Mouse (Mus musculus): ENCODE data around the gene Pkd1. TPM values are rescaled to one million over a fixed set of nuclear protein-coding genes. Genes with fewer than 3 reads are reported as not detected.

Gene Pkd1
- polyA plus RNA-seq, 1 experiment: 82.0 TPM

DNA sequence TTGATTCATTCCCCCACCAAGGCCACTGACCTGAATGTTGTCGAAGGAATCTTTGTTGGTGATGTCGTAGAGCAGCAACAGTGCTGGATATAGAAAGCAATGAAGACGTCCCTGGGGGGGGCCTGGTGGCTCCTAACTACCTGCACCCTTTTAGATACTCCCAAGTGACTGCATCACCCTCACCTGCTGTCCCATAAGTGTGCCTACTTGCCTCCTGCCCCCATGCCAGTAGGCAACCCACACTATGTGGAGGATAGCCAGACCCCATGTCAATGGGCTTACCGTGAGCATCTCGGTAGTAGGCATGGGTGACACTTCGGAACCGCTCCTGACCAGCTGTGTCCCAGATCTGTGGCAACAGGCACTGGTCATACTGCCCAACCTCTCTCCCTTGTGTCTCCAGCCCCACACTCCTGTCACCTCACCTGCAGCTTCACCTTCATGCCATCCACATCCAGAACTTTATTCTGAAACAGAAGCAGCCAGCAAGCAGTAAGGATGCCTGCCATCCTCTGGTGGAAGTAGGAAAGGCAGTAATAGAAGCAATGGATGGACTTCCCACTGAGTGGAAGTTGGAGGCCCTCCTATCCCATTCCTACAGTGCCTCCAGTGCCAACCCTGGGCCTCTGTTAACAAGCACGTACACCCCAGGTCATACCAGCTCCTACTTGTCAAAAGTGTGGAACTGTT lies 19.1 kb upstream of the Pkd1 start:
- H3K4me3 ChIP-seq (ENCODE audit: insufficient read depth, low read length): no peak overlapping the region; the same call in 1 of the 2 replicates
- no peak overlapping the region for H3K27ac ChIP-seq (ENCODE audit: insufficient read depth, low read length)
- peaks cover 14% of the 10 kb centered on the region for H3K4me1 ChIP-seq (ENCODE audit: control insufficient read depth, insufficient read depth, low read length)
- TF ChIP-seq CTCF (IDR thresholded peaks at IDR 0.05; ENCODE audit: extremely low read depth, insufficient read depth, low read length) (peak; percentile 36; the same call in 1 of the 2 replicates), POLR2A (IDR thresholded peaks at IDR 0.05; ENCODE audit: extremely low read depth, insufficient read depth, low read length) (0 out of 2 replicates have a peak, but pooled peaks have one; percentile 3)

DNA sequence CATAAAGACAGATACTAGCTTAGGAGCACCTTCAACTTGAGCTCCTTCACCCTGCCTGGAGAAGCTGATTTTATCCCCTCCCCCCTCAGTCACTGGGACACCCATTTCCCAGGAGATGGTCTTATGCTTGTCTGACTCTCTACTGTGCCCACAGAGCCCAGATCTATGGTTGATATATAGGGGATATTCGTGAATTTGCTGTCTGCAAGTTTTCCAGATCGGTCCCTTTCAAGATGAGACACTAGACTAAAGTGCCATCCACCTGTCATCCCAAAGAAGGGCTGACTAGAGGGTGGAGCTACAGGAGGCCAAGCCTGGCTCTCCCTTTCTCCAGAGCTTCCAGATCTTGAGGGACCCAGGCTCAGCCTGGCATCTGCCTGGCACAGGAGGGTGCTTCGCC lies 18.6 kb upstream of the Pkd1 start:
- TF ChIP-seq POLR2A (IDR thresholded peaks at IDR 0.05; ENCODE audit: extremely low read depth, insufficient read depth, low read length) (no peak), CTCF (IDR thresholded peaks at IDR 0.05; ENCODE audit: extremely low read depth, insufficient read depth, low read length) (no peak)
- Histone ChIP-seq H3K4me1 (ENCODE audit: control insufficient read depth, insufficient read depth, low read length) (peaks cover 16% of the 10 kb centered on the region), H3K4me3 (ENCODE audit: insufficient read depth, low read length) (no peak overlapping the region), H3K27ac (ENCODE audit: insufficient read depth, low read length) (no peak overlapping the region)

DNA sequence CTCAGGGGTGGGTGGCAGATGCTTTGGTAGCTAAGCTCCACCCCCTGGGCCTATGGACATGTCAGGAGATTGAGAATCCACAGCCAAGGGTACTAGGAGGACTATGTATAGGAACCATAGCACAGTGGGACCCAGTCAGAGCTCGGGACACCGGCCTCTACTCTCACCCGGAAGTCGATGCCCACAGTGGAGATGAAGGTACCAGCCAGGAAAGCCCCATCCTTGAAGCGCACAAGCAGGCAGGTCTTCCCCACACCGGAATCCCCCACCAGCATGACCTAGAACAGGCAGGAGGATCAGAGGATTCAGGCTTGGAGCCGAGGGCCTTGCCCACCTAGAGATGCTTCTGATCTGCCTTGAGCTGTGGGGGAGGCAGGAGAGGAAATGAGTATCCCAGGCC lies 17.6 kb upstream of the Pkd1 start:
- peak overlapping the region; percentile 56 for H3K4me3 ChIP-seq (ENCODE audit: insufficient read depth, low read length)
- TF ChIP-seq CTCF (IDR thresholded peaks at IDR 0.05; ENCODE audit: extremely low read depth, insufficient read depth, low read length) (no peak), POLR2A (IDR thresholded peaks at IDR 0.05; ENCODE audit: extremely low read depth, insufficient read depth, low read length) (no peak)
- peaks cover 19% of the 10 kb centered on the region for H3K4me1 ChIP-seq (ENCODE audit: control insufficient read depth, insufficient read depth, low read length)
- H3K27ac ChIP-seq (ENCODE audit: insufficient read depth, low read length): peak overlapping the region; percentile 32; the same call in 1 of the 2 replicates

DNA sequence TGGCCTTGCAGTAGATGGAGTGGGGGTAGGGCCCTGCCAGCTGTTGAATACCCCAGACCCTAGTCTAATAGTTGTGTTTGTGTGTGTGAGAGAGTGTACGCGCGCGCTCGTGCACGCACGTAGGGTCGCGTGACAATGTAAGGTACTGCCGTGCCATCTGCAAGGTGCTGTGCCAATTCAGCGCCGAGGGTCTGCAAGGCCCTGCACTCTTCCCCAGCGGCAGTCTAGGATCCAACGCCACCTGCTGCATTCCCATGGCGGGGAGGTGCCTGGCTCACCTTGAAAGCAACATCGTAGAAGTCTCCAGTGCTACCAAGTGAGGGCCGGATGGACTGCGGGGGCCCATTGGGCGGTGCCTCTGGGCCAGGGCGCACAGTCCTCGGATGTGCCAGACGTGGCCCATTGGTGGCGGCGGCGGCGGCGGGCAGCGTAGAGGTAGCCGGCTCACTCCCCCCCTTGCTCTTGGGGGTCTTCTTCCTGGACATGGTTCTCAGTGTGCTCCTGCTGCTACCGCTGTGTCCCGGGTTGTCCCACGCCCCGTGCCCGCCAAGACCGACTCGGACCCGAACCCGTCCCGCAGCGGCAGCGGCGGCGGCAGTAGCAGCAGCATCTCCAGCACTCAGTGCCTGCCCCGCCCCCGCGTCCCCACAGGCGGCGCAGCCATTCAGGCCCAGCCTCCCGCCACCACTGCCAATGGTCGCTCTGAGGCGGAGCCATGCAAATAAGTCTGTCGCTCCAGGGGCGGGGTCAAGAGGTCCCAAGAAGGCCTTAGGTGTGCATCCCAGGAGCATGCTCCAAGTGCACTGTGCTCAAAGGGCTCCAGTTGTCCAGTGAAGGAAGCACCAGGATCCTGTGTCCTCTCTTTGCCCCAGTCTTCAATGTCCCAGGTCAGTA lies 16.3 kb upstream of the Pkd1 start:
- H3K27ac ChIP-seq (ENCODE audit: insufficient read depth, low read length): peak overlapping the region; percentile 40; the same call in 1 of the 2 replicates
- H3K4me1 ChIP-seq (ENCODE audit: control insufficient read depth, insufficient read depth, low read length): peaks cover 26% of the 10 kb centered on the region
- TF ChIP-seq POLR2A (IDR thresholded peaks at IDR 0.05; ENCODE audit: extremely low read depth, insufficient read depth, low read length): peak; percentile 44; the same call in 1 of the 2 replicates
- no peak for TF ChIP-seq CTCF (IDR thresholded peaks at IDR 0.05; ENCODE audit: extremely low read depth, insufficient read depth, low read length)

DNA sequence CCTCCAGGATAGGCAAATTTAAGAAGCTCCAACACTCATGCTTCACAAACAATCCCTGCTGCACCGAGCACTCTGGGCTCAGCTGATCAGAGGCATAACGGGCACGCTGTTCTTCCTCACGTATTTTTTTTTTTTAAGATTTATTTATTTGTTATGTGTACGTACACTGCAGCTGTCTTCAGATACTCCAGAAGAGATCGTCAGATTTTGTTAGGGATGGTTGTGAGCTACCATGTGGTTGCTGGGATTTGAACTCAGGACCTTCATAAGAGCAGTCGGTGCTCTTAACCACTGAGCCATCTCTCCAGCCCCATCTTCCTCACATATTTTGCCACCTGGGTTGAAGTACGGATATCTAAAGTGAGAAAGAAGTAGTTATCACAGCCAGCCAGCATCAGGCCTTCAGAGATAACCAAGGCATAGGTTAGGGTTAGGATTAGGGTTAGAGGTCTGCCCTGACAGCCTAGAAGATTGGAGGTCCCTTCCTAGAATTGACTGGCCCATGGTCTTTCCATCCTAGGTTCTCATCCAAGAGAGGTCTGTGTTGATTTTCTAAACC lies 15.4 kb upstream of the Pkd1 start, which contains the start of gene Rab26:
Gene Rab26, minus strand, starts transcription at position 51 of the 559 bp plus-strand sequence.
- Histone ChIP-seq H3K4me1 (ENCODE audit: control insufficient read depth, insufficient read depth, low read length) (peaks cover 24% of the 10 kb centered on the region), H3K4me3 (ENCODE audit: insufficient read depth, low read length) (peak within 1 kb of the TSS; percentile 56), H3K27ac (ENCODE audit: insufficient read depth, low read length) (peak within 1 kb of the TSS; percentile 40)
- TF ChIP-seq POLR2A (IDR thresholded peaks at IDR 0.05; ENCODE audit: extremely low read depth, insufficient read depth, low read length) (no peak), CTCF (IDR thresholded peaks at IDR 0.05; ENCODE audit: extremely low read depth, insufficient read depth, low read length) (no peak)

More for the DNA sequence above, 16.3 kb upstream of the Pkd1 start:
- H3K4me3 ChIP-seq (ENCODE audit: insufficient read depth, low read length): peak overlapping the region; percentile 56

DNA sequence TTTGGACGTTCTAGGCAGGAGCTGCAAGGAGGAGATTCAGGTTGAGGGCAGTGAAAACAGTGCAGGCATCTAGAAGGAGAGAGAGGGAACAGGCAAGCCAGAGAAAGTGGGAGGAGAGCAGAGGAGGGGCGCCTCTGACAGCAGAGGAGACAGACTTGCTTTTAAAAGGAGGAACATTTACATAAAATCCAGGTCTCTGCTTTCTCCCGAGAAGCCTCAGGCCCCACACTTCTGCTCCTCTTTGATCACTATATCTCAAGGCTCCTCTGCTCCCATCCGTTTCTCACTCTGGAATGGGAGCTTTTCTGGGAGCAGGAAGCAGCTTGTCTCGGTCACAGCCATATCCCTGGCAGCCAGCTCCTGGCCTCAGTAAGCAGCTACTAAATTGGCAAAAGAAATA lies 14.3 kb upstream of the Pkd1 start:
- Histone ChIP-seq H3K4me3 (ENCODE audit: insufficient read depth, low read length) (no peak overlapping the region), H3K4me1 (ENCODE audit: control insufficient read depth, insufficient read depth, low read length) (peaks cover 19% of the 10 kb centered on the region), H3K27ac (ENCODE audit: insufficient read depth, low read length) (peak overlapping the region; percentile 45)
- TF ChIP-seq POLR2A (IDR thresholded peaks at IDR 0.05; ENCODE audit: extremely low read depth, insufficient read depth, low read length) (peak; percentile 40; the same call in 1 of the 2 replicates), CTCF (IDR thresholded peaks at IDR 0.05; ENCODE audit: extremely low read depth, insufficient read depth, low read length) (no peak)

DNA sequence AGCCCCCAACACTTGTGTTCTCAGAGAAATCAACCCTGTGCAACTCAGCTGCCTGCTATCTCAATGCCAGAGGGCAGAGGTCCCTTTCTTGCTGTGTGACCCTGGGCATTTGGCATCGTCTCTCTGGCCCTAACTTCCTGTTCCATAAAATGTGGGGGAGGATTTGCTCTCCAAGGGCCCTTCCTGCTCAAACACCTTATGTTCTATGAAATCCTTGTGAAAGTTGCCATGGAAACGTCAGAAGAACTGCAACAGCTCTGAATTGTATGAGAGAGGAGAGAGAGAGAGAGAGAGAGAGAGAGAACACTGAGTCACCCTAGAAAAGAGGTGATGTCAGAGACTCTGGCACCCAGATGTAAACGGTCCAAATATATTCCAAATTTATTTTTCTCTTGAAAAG lies 12.1 kb upstream of the Pkd1 start:
- TF ChIP-seq CTCF (IDR thresholded peaks at IDR 0.05; ENCODE audit: extremely low read depth, insufficient read depth, low read length): no peak
- TF ChIP-seq POLR2A (IDR thresholded peaks at IDR 0.05; ENCODE audit: extremely low read depth, insufficient read depth, low read length): no peak
- no peak overlapping the region for H3K4me3 ChIP-seq (ENCODE audit: insufficient read depth, low read length)
- H3K4me1 ChIP-seq (ENCODE audit: control insufficient read depth, insufficient read depth, low read length): peaks cover 16% of the 10 kb centered on the region
- peak overlapping the region; percentile 73 for H3K27ac ChIP-seq (ENCODE audit: insufficient read depth, low read length)

DNA sequence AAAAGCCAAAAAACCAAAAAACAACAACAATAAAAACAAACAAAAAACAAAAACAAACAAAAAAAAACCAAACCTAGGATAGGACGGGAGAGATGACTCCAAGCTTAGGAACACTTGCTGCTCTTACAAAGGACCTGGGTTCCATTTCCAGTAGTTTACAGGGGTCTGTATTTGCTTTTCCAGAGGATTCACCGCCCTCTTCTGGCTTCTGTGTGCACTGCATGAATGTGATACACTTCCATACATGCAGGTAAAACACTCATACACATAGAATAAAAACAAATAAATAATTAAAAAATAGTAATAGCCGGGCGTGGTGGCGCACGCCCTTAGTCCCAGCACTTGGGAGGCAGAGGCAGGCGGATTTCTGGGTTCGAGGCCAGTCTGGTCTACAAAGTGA lies 10.7 kb upstream of the Pkd1 start:
- Histone ChIP-seq H3K27ac (ENCODE audit: insufficient read depth, low read length) (no peak overlapping the region), H3K4me3 (ENCODE audit: insufficient read depth, low read length) (no peak overlapping the region), H3K4me1 (ENCODE audit: control insufficient read depth, insufficient read depth, low read length) (peaks cover 14% of the 10 kb centered on the region)
- TF ChIP-seq POLR2A (IDR thresholded peaks at IDR 0.05; ENCODE audit: extremely low read depth, insufficient read depth, low read length): no peak
- TF ChIP-seq CTCF (IDR thresholded peaks at IDR 0.05; ENCODE audit: extremely low read depth, insufficient read depth, low read length): peak; percentile 32; the same call in 1 of the 2 replicates

DNA sequence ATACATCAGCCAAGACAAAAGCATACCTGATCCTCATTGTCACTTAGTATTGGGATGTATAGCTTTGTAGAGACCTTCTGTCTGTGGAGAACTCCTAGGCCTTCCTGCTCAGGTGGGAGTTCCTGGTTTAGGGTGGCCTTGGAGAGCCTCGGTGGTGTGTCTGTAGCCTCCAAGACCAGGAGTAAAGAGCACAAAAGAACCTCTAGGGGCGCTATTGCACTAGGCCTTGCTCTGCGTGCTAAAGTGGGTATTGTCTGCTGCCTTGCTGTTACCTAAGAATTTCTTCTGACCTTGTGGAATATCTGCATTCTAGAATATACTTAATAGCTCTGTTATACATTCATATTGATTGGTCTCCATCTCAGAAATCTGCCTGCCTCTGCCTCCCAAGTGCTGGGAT lies 9.3 kb upstream of the Pkd1 start:
- peaks cover 12% of the 10 kb centered on the region for H3K4me1 ChIP-seq (ENCODE audit: control insufficient read depth, insufficient read depth, low read length)
- H3K27ac ChIP-seq (ENCODE audit: insufficient read depth, low read length): no peak overlapping the region
- no peak overlapping the region for H3K4me3 ChIP-seq (ENCODE audit: insufficient read depth, low read length)
- TF ChIP-seq POLR2A (IDR thresholded peaks at IDR 0.05; ENCODE audit: extremely low read depth, insufficient read depth, low read length): no peak
- peak; percentile 67 for TF ChIP-seq CTCF (IDR thresholded peaks at IDR 0.05; ENCODE audit: extremely low read depth, insufficient read depth, low read length)

Data from cortical plate, adult 2 months (tissue).